Mouse (Mus musculus) testis, adult 2 months (tissue): ENCODE measurements around the gene Fcgr4. TPM values are rescaled to one million over a fixed set of nuclear protein-coding genes. Genes with fewer than 3 reads are reported as not detected.
A peak's percentile ranks its signal among the peaks of the same experiment; 100 is the strongest.

Experiments
- H3K27ac ChIP-seq: fragments of 200-500 bp; 2 replicates; pipeline ENCODE4 v1.5.1; 2012; ENCODE audit warnings: low read depth, low read length; ENCODE audit not compliant: control insufficient read depth, insufficient read depth
- H3K27me3 ChIP-seq: fragments of 200-500 bp; 2 replicates; pipeline ENCODE4 v1.6.1; 2012; ENCODE audit warnings: mild to moderate bottlenecking, low read length, moderate library complexity; ENCODE audit not compliant: control insufficient read depth, insufficient read depth
- H3K36me3 ChIP-seq: fragments of 200-500 bp; 2 replicates; pipeline ENCODE4 v1.6.1; 2012; ENCODE audit warnings: mild to moderate bottlenecking, low read length; ENCODE audit not compliant: control insufficient read depth, insufficient read depth
- H3K4me1 ChIP-seq: fragments of 200-500 bp; 2 replicates; pipeline ENCODE4 v1.6.1; 2012; ENCODE audit warnings: low read length; ENCODE audit not compliant: control insufficient read depth, insufficient read depth
- H3K4me3 ChIP-seq: fragments of 200-500 bp; 2 replicates; pipeline ENCODE4 v1.5.1; 2012; ENCODE audit warnings: low read depth, mild to moderate bottlenecking, low read length, moderate library complexity, mixed read lengths; ENCODE audit not compliant: control insufficient read depth
- CTCF ChIP-seq: fragments of 200-500 bp; IDR thresholded peaks from 2 replicates; pipeline ENCODE4 v1.5.1; 2012; ENCODE audit warnings: low read depth, mild to moderate bottlenecking, inconsistent platforms, low read length, moderate library complexity; ENCODE audit not compliant: control insufficient read depth, insufficient read depth, insufficient replicate concordance
- POLR2A ChIP-seq: fragments of 200-500 bp; IDR thresholded peaks from 2 replicates; pipeline ENCODE4 v1.6.1; 2012; ENCODE audit warnings: low read depth, mild to moderate bottlenecking, inconsistent platforms, low read length, moderate library complexity; ENCODE audit not compliant: control insufficient read depth
- polyA plus RNA-seq: library from polyadenylated mRNA; depleted of rRNA; stranded (reverse); fragments of >200 nt; gene quantifications from 2 replicates; pipeline ENCODE4 v1.2.3, GENCODE M21; 2012

Gene Fcgr4
- polyA plus RNA-seq, 1 experiment = not detected

DNA sequence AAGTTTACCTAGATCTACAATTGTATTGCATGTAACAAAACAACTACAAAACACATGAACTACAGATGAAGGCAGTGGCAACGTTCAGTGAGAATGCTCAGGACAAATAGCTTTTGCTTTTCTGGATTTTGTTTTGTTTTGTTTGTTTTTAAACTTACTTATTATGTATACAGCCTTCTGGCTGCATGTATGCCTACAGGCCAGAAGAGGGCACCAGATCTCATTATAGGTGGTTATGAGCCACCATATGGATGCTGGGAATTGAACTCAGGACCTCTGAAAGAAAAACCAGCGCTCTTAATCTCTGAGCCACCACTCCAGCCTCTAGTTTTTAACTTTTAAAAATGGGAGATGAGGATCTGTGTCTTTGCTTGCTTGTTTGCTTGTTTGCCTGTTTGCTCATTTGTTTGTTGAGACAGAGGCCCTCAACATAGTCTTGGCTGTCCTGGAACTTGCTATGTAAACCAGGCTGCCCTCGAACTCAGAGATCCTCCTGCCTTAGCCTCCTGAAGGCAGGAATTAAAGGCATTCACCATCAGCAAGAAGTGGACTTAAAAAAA, 25.0 kb downstream of the Fcgr4 start:
- no peaks in the 10 kb centered on the region for H3K36me3 ChIP-seq
- TF ChIP-seq POLR2A (no peak), CTCF (no peak)
- no peak overlapping the region for H3K4me3 ChIP-seq
- H3K27me3 ChIP-seq = no peaks in the 10 kb centered on the region
- H3K27ac ChIP-seq = no peak overlapping the region
- H3K4me1 ChIP-seq = no peaks in the 10 kb centered on the region; the same call in 1 of the 2 replicates

DNA sequence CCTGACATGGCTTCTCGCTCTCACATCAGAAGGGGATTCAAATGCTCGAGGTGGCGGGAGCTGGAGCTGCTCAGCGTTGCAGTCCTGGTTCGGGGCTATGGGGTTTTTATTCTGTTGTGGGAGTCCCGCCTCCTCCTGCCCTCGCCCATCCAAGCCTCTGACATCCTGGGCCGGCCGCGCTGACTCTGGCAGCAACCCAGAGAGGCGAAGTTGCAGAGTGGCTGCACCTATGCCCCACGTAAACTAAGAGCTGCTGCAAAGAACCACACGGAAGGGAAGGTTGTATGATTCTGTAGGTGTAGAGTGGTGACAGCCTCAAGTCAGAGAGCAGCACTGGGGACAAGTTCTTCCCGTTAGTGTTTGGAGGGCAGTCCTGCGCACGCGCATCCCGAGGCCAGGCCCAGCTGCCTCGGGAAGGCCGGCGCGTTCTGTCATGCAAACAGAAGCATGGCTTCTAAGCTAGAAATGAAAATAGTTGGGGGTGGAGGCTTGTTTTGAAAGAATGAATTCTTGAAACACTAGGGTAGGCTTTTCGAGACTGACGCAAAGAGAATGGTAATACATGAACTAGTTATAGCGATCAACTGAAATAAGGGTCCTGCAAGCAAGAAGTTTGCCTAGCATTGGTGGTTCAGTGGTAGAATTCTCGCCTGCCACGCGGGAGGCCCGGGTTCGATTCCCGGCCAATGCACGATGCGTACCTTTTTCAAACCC, 25.8 kb downstream of the Fcgr4 start:
- H3K27me3 ChIP-seq = no peaks in the 10 kb centered on the region
- H3K4me3 ChIP-seq = peak overlapping the region; percentile 90
- TF ChIP-seq CTCF (no peak), POLR2A (peak; percentile 53; the same call in 1 of the 2 replicates)
- peak overlapping the region; percentile 62 for H3K27ac ChIP-seq
- no peaks in the 10 kb centered on the region for H3K36me3 ChIP-seq
- H3K4me1 ChIP-seq = peaks cover 4% of the 10 kb centered on the region

DNA sequence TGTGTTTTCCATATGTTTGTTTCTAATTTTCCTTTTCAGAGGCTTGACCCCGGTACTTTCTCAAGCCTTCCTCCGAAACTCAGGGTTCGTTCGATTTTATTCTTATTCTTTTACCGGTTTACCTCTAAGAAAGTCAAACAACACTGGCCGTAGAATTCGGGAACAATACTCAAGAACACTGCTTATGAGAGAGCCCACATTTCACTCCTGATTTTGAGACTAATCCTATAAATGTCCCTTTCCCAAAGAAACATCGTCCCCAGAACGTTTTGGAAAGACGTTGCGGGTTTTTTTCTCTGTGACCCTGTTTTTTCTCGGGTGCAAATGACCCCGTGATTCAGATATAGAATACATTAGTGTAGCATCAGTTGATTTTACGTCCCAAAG, 26.4 kb downstream of the Fcgr4 start:
- H3K4me1 ChIP-seq = peaks cover 6% of the 10 kb centered on the region
- TF ChIP-seq CTCF (no peak), POLR2A (no peak)
- no peaks in the 10 kb centered on the region for H3K27me3 ChIP-seq
- no peaks in the 10 kb centered on the region for H3K36me3 ChIP-seq
- no peak overlapping the region for H3K27ac ChIP-seq
- H3K4me3 ChIP-seq = peak overlapping the region; percentile 41

DNA sequence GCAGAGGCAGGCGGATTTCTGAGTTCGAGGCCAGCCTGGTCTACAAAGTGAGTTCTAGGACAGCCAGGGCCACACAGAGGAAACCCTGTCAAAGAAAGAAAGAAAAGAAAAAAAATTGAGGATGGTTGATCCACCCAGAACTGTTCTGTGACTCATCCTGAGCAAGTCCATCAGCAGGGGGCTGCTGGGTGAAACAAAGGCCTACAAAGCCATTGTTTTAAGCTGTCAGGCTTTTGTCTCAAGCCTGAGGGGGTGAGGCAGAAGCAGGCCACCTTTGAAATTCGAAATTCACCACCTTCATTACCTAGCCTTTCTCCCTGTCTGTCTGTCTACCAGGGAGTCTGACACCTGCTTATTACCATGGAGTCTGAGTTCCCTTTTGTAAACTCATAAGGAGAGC, 27.8 kb downstream of the Fcgr4 start:
- Histone ChIP-seq H3K27ac (no peak overlapping the region), H3K4me1 (peaks cover 6% of the 10 kb centered on the region), H3K27me3 (no peaks in the 10 kb centered on the region), H3K36me3 (no peaks in the 10 kb centered on the region), H3K4me3 (no peak overlapping the region)
- TF ChIP-seq CTCF = no peak
- no peak for TF ChIP-seq POLR2A

DNA sequence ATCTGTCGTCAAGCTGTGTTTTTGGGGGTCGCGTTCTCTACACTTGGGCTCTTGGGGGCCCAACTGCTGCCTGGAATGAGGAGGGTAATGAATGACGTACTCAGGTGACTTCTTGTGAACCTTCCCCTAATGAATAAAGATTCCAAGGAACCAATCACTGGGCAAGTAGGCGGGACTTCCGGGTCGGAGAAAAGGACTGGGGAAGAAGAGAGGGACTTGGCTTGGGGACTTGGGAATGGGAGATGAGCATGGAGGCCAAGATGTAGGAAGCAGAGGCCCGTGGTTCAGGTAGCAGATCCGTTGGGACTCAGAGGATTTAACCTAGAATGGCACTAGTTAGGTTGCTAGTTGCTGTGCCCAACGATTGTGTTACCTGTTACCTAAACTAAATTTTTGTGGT, 30.5 kb downstream of the Fcgr4 start:
- no peak for TF ChIP-seq CTCF
- no peak for TF ChIP-seq POLR2A
- H3K4me3 ChIP-seq = peak overlapping the region; percentile 58

DNA sequence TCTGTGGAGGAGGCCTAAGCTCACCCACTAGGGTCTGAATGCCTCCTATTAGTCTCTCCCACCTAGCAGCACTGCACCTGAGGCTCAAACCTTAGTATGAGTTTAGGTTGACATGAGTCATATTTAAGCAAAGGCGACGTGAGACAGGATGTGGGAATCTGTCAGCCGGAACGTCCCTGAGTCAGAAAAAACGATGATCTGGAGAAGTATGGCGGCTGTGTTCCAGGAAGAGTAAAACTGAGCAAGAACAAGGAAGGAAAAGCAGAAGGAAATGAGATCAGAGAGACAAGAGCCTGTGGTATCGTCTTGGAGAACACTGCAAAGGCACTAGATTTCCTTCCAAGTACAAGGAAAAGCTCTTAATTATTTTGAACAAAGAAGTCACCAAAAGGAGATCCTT, 32.1 kb downstream of the Fcgr4 start:
- TF ChIP-seq POLR2A (no peak), CTCF (no peak)
- Histone ChIP-seq H3K27ac (no peak overlapping the region), H3K36me3 (no peaks in the 10 kb centered on the region), H3K27me3 (no peaks in the 10 kb centered on the region), H3K4me1 (peaks cover 6% of the 10 kb centered on the region), H3K4me3 (no peak overlapping the region)

More for the DNA sequence above, 30.5 kb downstream of the Fcgr4 start:
- Histone ChIP-seq H3K27me3 (no peaks in the 10 kb centered on the region), H3K27ac (peak overlapping the region; percentile 43; the same call in 1 of the 2 replicates), H3K36me3 (no peaks in the 10 kb centered on the region), H3K4me1 (peaks cover 6% of the 10 kb centered on the region)

DNA sequence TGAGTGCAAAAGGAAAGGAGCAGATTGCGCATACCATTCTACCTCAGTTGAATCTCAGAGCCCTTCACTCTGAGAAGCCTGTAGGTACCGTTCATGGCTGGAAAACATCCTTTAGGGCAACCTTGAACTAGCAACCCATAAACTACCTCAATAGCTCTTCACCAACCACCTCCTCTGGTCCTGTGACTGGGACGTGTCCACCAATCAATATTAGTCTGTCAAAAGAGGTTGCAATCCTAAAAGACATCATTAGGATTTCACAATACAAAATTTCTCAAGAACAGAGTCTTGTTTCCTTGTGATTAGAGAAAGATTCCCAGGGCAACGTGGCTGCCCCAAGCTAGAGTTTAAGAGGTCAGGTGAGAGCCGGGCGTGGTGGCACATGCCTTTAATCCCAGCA, 34.6 kb downstream of the Fcgr4 start:
- Histone ChIP-seq H3K36me3 (no peaks in the 10 kb centered on the region), H3K4me3 (no peak overlapping the region), H3K27ac (no peak overlapping the region), H3K4me1 (peaks cover 9% of the 10 kb centered on the region), H3K27me3 (no peaks in the 10 kb centered on the region)
- TF ChIP-seq CTCF (no peak), POLR2A (no peak)

DNA sequence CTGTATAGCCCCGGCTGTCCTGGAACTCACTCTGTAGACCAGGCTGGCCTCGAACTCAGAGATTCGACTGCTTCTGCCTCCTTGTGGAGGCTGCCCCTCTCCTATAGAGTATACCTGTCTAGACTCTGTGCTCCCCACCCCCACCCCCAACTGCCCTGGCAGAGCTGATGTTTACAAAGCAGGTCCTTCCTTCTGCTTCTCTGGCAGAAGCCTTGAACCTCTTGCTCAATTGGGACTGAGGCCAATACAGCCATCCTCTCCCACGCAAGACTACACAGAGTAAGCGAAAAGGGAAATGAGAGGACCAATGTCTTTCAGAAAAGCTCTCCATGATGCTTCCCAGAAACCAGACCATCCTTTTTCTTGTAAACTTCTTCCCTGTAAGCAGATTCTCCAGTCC, 38.5 kb downstream of the Fcgr4 start:
- Histone ChIP-seq H3K36me3 (no peaks in the 10 kb centered on the region), H3K4me3 (no peak overlapping the region), H3K27me3 (no peaks in the 10 kb centered on the region), H3K27ac (no peak overlapping the region), H3K4me1 (peaks cover 2% of the 10 kb centered on the region; the same call in 1 of the 2 replicates)
- TF ChIP-seq CTCF (no peak), POLR2A (no peak)
